Mouse (Mus musculus) lung, embryonic 16.5 days (tissue): Measurements from ENCODE around the gene Gm17387. TPM values are rescaled to one million over a fixed set of nuclear protein-coding genes. Genes with fewer than 3 reads are reported as not detected.
A peak's percentile ranks its signal among the peaks of the same experiment; 100 is the strongest.

ENCODE experiments used
- ATAC-seq: fragments of 200-750 bp; cut with Nextera tagmentation; 2 replicates; pipeline ENCODE4 v1.8.0; 2017; ENCODE audit warnings: low read depth, mild to moderate bottlenecking, moderate library complexity
- H3K27ac ChIP-seq: fragments of 300-500 bp; sonication (generic); 2 replicates; pipeline ENCODE4 v1.5.1; 2014; ENCODE audit warnings: mild to moderate bottlenecking, control low read depth, low read length
- H3K27me3 ChIP-seq: fragments of 300-500 bp; sonication (generic); 2 replicates; pipeline ENCODE4 v1.6.1; 2014; ENCODE audit warnings: low read depth, low read length, mixed read lengths; ENCODE audit not compliant: control insufficient read depth, insufficient read depth
- H3K36me3 ChIP-seq: fragments of 300-500 bp; sonication (generic); 2 replicates; pipeline ENCODE4 v1.6.1; 2014; ENCODE audit warnings: low read length; ENCODE audit not compliant: control insufficient read depth, insufficient read depth
- H3K4me1 ChIP-seq: fragments of 300-500 bp; sonication (generic); replicated peaks from 2 replicates; pipeline ENCODE4 v1.6.1; 2014; ENCODE audit warnings: low read length, mixed read lengths; ENCODE audit not compliant: control insufficient read depth, insufficient read depth
- H3K4me2 ChIP-seq: fragments of 300-500 bp; sonication (generic); 2 replicates; pipeline ENCODE4 v1.6.1; 2014; ENCODE audit warnings: low read depth, low read length, control low read depth
- H3K4me3 ChIP-seq: fragments of 300-500 bp; sonication (generic); 2 replicates; pipeline ENCODE4 v1.5.1; 2014; ENCODE audit warnings: mild to moderate bottlenecking, low read length, control low read depth
- H3K9ac ChIP-seq: fragments of 300-500 bp; sonication (generic); 2 replicates; pipeline ENCODE4 v1.6.1; 2014; ENCODE audit warnings: low read length, control low read depth
- H3K9me3 ChIP-seq: fragments of 300-500 bp; sonication (generic); 2 replicates; pipeline ENCODE4 v1.6.1; 2016; ENCODE audit warnings: low read length; ENCODE audit not compliant: control insufficient read depth
- WGBS: fragments of 180-500 bp; shearing (Covaris S2); extraction: QIAGEN DNeasy Blood & Tissue Kit; methylation state at CpG from one replicate; pipeline ENCODE4 v1.1.7; 2014; 5-methylcytosine and 5-hydroxymethylcytosine counted together
- polyA plus RNA-seq: library from polyadenylated mRNA; unstranded; fragments of >200 nt; fragmentation: Nextera tagmentation; extraction: Ambion mirVana; gene quantifications from 2 replicates; pipeline ENCODE4 v1.2.1, GENCODE M21; 2015

The Gm17387 gene
- polyA plus RNA-seq, 1 experiment from 2014 or later, result not detected

- ATAC-seq, result no peak
Observed at GRCm38 (mm10) chr7:140998853-140999700, 29.9 kb upstream of the Gm17387 start.

GRCm38 (mm10) chr7:141000881-141001708 is 27.8 kb upstream of the Gm17387 start:
- no peak overlapping the region for H3K4me3 ChIP-seq
- WGBS, result 69% methylated on average over 15 of the region's 15 CpGs

More at GRCm38 (mm10) chr7:140998853-140999700, 29.9 kb upstream of the Gm17387 start:
- no peak overlapping the region for H3K4me2 ChIP-seq
- H3K27me3 ChIP-seq, result peaks cover 3% of the 10 kb centered on the region; the same call in 1 of the 2 replicates
- no peaks in the 10 kb centered on the region for H3K36me3 ChIP-seq
- H3K9me3 ChIP-seq, result no peaks in the 10 kb centered on the region
- WGBS, result 75% methylated on average over 11 of the region's 11 CpGs
- H3K4me3 ChIP-seq, result no peak overlapping the region
- no peaks in the 10 kb centered on the region for H3K4me1 ChIP-seq
- no peak overlapping the region for H3K27ac ChIP-seq
- H3K9ac ChIP-seq, result no peak overlapping the region

GRCm38 (mm10) chr7:141003248-141004010 is 25.5 kb upstream of the Gm17387 start:
- WGBS, result 63% methylated on average over 5 of the region's 5 CpGs
- no peak overlapping the region for H3K4me3 ChIP-seq
- no peak for ATAC-seq
- H3K9ac ChIP-seq, result no peak overlapping the region
- peaks cover 3% of the 10 kb centered on the region; the same call in 1 of the 2 replicates for H3K27me3 ChIP-seq
- no peaks in the 10 kb centered on the region for H3K36me3 ChIP-seq
- H3K27ac ChIP-seq, result no peak overlapping the region
- no peak overlapping the region for H3K4me2 ChIP-seq
- H3K9me3 ChIP-seq, result no peaks in the 10 kb centered on the region
- H3K4me1 ChIP-seq, result 0 out of 2 replicates have a peak, but pooled peaks cover 2% of the 10 kb centered on the region

More at GRCm38 (mm10) chr7:141000881-141001708, 27.8 kb upstream of the Gm17387 start:
- Histone ChIP-seq H3K4me2 (no peak overlapping the region), H3K9me3 (no peaks in the 10 kb centered on the region), H3K27ac (no peak overlapping the region), H3K4me1 (no peaks in the 10 kb centered on the region), H3K9ac (no peak overlapping the region), H3K27me3 (peaks cover 3% of the 10 kb centered on the region; the same call in 1 of the 2 replicates), H3K36me3 (no peaks in the 10 kb centered on the region)
- ATAC-seq, result no peak

GRCm38 (mm10) chr7:141006446-141006845 is 22.5 kb upstream of the Gm17387 start:
- H3K27me3 ChIP-seq, result no peaks in the 10 kb centered on the region
- no peak overlapping the region for H3K4me3 ChIP-seq
- H3K9me3 ChIP-seq, result no peaks in the 10 kb centered on the region
- WGBS, result 90% methylated on average over 6 of the region's 6 CpGs
- H3K9ac ChIP-seq, result no peak overlapping the region
- no peak overlapping the region for H3K4me2 ChIP-seq
- no peaks in the 10 kb centered on the region for H3K36me3 ChIP-seq
- peaks cover 11% of the 10 kb centered on the region for H3K4me1 ChIP-seq
- no peak overlapping the region for H3K27ac ChIP-seq
- ATAC-seq, result no peak

- Histone ChIP-seq H3K36me3 (no peaks in the 10 kb centered on the region), H3K4me3 (no peak overlapping the region), H3K4me2 (no peak overlapping the region)
Observed at GRCm38 (mm10) chr7:141006914-141007313, 22.0 kb upstream of the Gm17387 start.

GRCm38 (mm10) chr7:141008312-141008761 is 20.6 kb upstream of the Gm17387 start:
- H3K4me1 ChIP-seq, result peaks cover 11% of the 10 kb centered on the region
- H3K9me3 ChIP-seq, result no peaks in the 10 kb centered on the region
- peak; percentile 45; the same call in 1 of the 2 replicates for ATAC-seq
- H3K36me3 ChIP-seq, result no peaks in the 10 kb centered on the region
- H3K4me3 ChIP-seq, result no peak overlapping the region
- WGBS, result 10% methylated on average over 7 of the region's 7 CpGs
- H3K27me3 ChIP-seq, result no peaks in the 10 kb centered on the region
- no peak overlapping the region for H3K9ac ChIP-seq
- H3K27ac ChIP-seq, result no peak overlapping the region
- peak overlapping the region; percentile 63; the same call in 1 of the 2 replicates for H3K4me2 ChIP-seq

More at GRCm38 (mm10) chr7:141006914-141007313, 22.0 kb upstream of the Gm17387 start:
- 44% methylated on average over 5 of the region's 5 CpGs for WGBS
- H3K4me1 ChIP-seq, result peaks cover 11% of the 10 kb centered on the region
- H3K27me3 ChIP-seq, result no peaks in the 10 kb centered on the region
- ATAC-seq, result no peak
- no peaks in the 10 kb centered on the region for H3K9me3 ChIP-seq
- no peak overlapping the region for H3K27ac ChIP-seq
- no peak overlapping the region for H3K9ac ChIP-seq

- no peaks in the 10 kb centered on the region for H3K27me3 ChIP-seq
- WGBS, result 7% methylated on average over 20 of the region's 20 CpGs
- peak overlapping the region; percentile 63 for H3K4me2 ChIP-seq
- H3K36me3 ChIP-seq, result no peaks in the 10 kb centered on the region
- no peak overlapping the region for H3K4me3 ChIP-seq
- H3K4me1 ChIP-seq, result peaks cover 11% of the 10 kb centered on the region
- ATAC-seq, result peak; percentile 89
- H3K9me3 ChIP-seq, result no peaks in the 10 kb centered on the region
- no peak overlapping the region for H3K9ac ChIP-seq
- no peak overlapping the region for H3K27ac ChIP-seq
Observed at GRCm38 (mm10) chr7:141008938-141009660, 19.8 kb upstream of the Gm17387 start.

- H3K27me3 ChIP-seq, result no peaks in the 10 kb centered on the region
- 75% methylated on average over 9 of the region's 9 CpGs for WGBS
- peak overlapping the region; percentile 58 for H3K9ac ChIP-seq
- ATAC-seq, result no peak
- H3K4me3 ChIP-seq, result peak overlapping the region; percentile 47
- peaks cover 11% of the 10 kb centered on the region for H3K4me1 ChIP-seq
- no peaks in the 10 kb centered on the region; the same call in 1 of the 2 replicates for H3K9me3 ChIP-seq
- H3K4me2 ChIP-seq, result peak overlapping the region; percentile 63
- no peaks in the 10 kb centered on the region for H3K36me3 ChIP-seq
- H3K27ac ChIP-seq, result no peak overlapping the region
Observed at GRCm38 (mm10) chr7:141009665-141010064, 19.3 kb upstream of the Gm17387 start.
